Comparison of ENCODE assay signal across 12 mouse cellular contexts in genomic region chr1:21974040-21974439, GRCm38 (mm10).
"Had no signal": no experiment of that assay in that cellular context is flagged by ENCODE, and none has a peak within 500 bp of the region (broad histone marks: within the 10 kb centered on the region; RNA-seq: fewer than 3 reads in every experiment).

No protein-coding gene starts in this region.

- DNase-seq: retina, postnatal 1 day; right cerebral cortex, adult 18-20 months; right cerebral cortex, postnatal 14 days; right cerebral cortex, postnatal 25 days; right cerebral cortex, postnatal 4 days; spleen, adult 18-20 months; thymus, adult 18-20 months; thymus, adult 2 months; thymus, postnatal 14 days; thymus, postnatal 25 days; thymus, postnatal 36 days; thymus, postnatal 4 days had no signal
